ENCODE assay signal across 14 mouse cellular contexts in the genomic region with DNA sequence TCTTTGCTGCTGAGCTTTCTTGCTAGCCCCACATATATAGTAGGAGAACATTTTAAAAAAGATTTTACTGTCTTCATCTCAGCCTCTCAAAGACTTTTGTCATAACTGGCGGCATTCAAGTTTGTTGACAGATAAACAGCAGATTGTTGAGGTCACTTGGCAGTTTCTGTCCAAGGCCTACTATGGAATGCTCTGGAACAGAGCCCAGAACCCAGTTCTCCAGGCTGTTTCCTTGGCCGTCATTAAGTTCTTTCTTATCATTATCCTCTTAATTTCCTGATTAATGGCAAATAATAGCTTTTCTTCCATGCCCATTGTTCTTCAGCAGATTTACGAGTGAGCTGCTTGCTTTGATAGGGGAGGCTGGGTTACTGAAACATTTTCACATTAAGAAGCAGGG.
A peak's percentile ranks its signal among the peaks of the same experiment; 100 is the strongest.
DNase-seq lines count a peak whose midpoint lies in the region; ATAC-seq and TF ChIP-seq lines count a peak whose summit lies in the region.
"Had no signal": no experiment of that assay in that cellular context is flagged by ENCODE, and none has a peak within 500 bp of the region (broad histone marks: within the 10 kb centered on the region; RNA-seq: fewer than 3 reads in every experiment).

No protein-coding gene starts in this region.

- no peaks in the 10 kb centered on the region for H3K27me3 ChIP-seq in forebrain, embryonic 14.5 days (replicated peaks; ENCODE audit: control insufficient read depth, insufficient read depth, low read length)
- no peaks in the 10 kb centered on the region for H3K27me3 ChIP-seq in forebrain, embryonic 15.5 days
- H3K27me3 ChIP-seq in midbrain, postnatal 0 days (ENCODE audit: insufficient read depth, low read length), result no peaks in the 10 kb centered on the region
- H3K27me3 ChIP-seq in midbrain, embryonic 15.5 days (replicated peaks), result no peaks in the 10 kb centered on the region
- H3K27me3 ChIP-seq in heart, postnatal 0 days (ENCODE audit: control insufficient read depth, insufficient read depth, low read length), result no peaks in the 10 kb centered on the region
- H3K27me3 ChIP-seq: embryonic facial prominence, embryonic 12.5 days; forebrain, embryonic 12.5 days; limb, embryonic 15.5 days had no signal

- no peaks in the 10 kb centered on the region for H3K9me3 ChIP-seq in forebrain, embryonic 14.5 days (replicated peaks; ENCODE audit: control insufficient read depth, low read length)
- H3K9me3 ChIP-seq in forebrain, embryonic 15.5 days, result no peaks in the 10 kb centered on the region
- no peaks in the 10 kb centered on the region for H3K9me3 ChIP-seq in midbrain, postnatal 0 days (ENCODE audit: low read length)
- H3K9me3 ChIP-seq in midbrain, embryonic 15.5 days, result no peaks in the 10 kb centered on the region
- no peaks in the 10 kb centered on the region for H3K9me3 ChIP-seq in heart, postnatal 0 days (replicated peaks; ENCODE audit: control insufficient read depth, low read length)
- H3K9me3 ChIP-seq: embryonic facial prominence, embryonic 12.5 days; forebrain, embryonic 12.5 days; limb, embryonic 15.5 days had no signal

- H3K4me1 ChIP-seq in forebrain, embryonic 14.5 days (ENCODE audit: control insufficient read depth, insufficient read depth, low read length), result no peaks in the 10 kb centered on the region
- no peaks in the 10 kb centered on the region for H3K4me1 ChIP-seq in forebrain, embryonic 15.5 days
- no peaks in the 10 kb centered on the region for H3K4me1 ChIP-seq in midbrain, postnatal 0 days (ENCODE audit: insufficient read depth, low read length)
- no peaks in the 10 kb centered on the region for H3K4me1 ChIP-seq in midbrain, embryonic 15.5 days
- peaks cover 10% of the 10 kb centered on the region; the same call in 1 of the 2 replicates for H3K4me1 ChIP-seq in heart, postnatal 0 days (ENCODE audit: control insufficient read depth, insufficient read depth)
- H3K4me1 ChIP-seq: embryonic facial prominence, embryonic 12.5 days; forebrain, embryonic 12.5 days; limb, embryonic 15.5 days had no signal

- H3K27ac ChIP-seq in forebrain, embryonic 14.5 days (ENCODE audit: low read depth, low read length), result no peak overlapping the region
- H3K27ac ChIP-seq in forebrain, embryonic 15.5 days (replicated peaks), result no peak overlapping the region
- H3K27ac ChIP-seq in midbrain, postnatal 0 days (ENCODE audit: low read depth, low read length), result no peak overlapping the region
- no peak overlapping the region for H3K27ac ChIP-seq in midbrain, embryonic 15.5 days
- H3K27ac ChIP-seq in heart, postnatal 0 days (ENCODE audit: low read depth), result no peak overlapping the region
- H3K27ac ChIP-seq: embryonic facial prominence, embryonic 12.5 days; forebrain, embryonic 12.5 days; limb, embryonic 15.5 days had no signal

- no peak overlapping the region for H3K9ac ChIP-seq in forebrain, embryonic 14.5 days (ENCODE audit: low read length)
- H3K9ac ChIP-seq in forebrain, embryonic 15.5 days (replicated peaks), result no peak overlapping the region
- H3K9ac ChIP-seq in midbrain, postnatal 0 days (replicated peaks; ENCODE audit: low read length, poor library complexity, severe bottlenecking), result no peak overlapping the region
- H3K9ac ChIP-seq in midbrain, embryonic 15.5 days, result no peak overlapping the region
- H3K9ac ChIP-seq in heart, postnatal 0 days (replicated peaks; ENCODE audit: low read depth, low read length), result no peak overlapping the region
- H3K9ac ChIP-seq: embryonic facial prominence, embryonic 12.5 days; forebrain, embryonic 12.5 days; limb, embryonic 15.5 days had no signal

- WGBS in forebrain, embryonic 14.5 days, result 27% methylated on average over 3 of the region's 3 CpGs
- 24% methylated on average over 3 of the region's 3 CpGs for WGBS in forebrain, embryonic 15.5 days
- 67% methylated on average over 3 of the region's 3 CpGs for WGBS in midbrain, postnatal 0 days
- WGBS in midbrain, embryonic 15.5 days, result 69% methylated on average over 3 of the region's 3 CpGs
- WGBS in heart, postnatal 0 days, result 8% methylated on average over 3 of the region's 3 CpGs

- no peak overlapping the region for H3K4me3 ChIP-seq in forebrain, embryonic 14.5 days (ENCODE audit: low read depth, low read length)
- H3K4me3 ChIP-seq in forebrain, embryonic 15.5 days, result no peak overlapping the region
- no peak overlapping the region for H3K4me3 ChIP-seq in midbrain, postnatal 0 days (ENCODE audit: low read depth, low read length)
- no peak overlapping the region for H3K4me3 ChIP-seq in midbrain, embryonic 15.5 days
- no peak overlapping the region for H3K4me3 ChIP-seq in heart, postnatal 0 days (ENCODE audit: low read depth, low read length)
- H3K4me3 ChIP-seq: embryonic facial prominence, embryonic 12.5 days; forebrain, embryonic 12.5 days; limb, embryonic 15.5 days had no signal

- peak; percentile 41 for DNase-seq in forebrain, embryonic 14.5 days (ENCODE audit: low spot score)
- DNase-seq in midbrain, postnatal 0 days (ENCODE audit: low spot score), result peak; percentile 22
- peak; percentile 19 for DNase-seq in heart, postnatal 0 days (ENCODE audit: low spot score)
- DNase-seq in lung, postnatal 4 days, result peak; percentile 32 to 44
- DNase-seq in c-Kit-positive CD71-positive TER-119-positive erythroid progenitor cells, embryonic 14.5 days (ENCODE audit: low spot score), result no peak
- no peak for DNase-seq in testis, postnatal 14 days (ENCODE audit: low spot score)
- DNase-seq: gastrocnemius, postnatal 36 days; thymus, adult 18-20 months had no signal

- no peaks in the 10 kb centered on the region for H3K36me3 ChIP-seq in forebrain, embryonic 14.5 days (ENCODE audit: control insufficient read depth, insufficient read depth, low read length)
- no peaks in the 10 kb centered on the region for H3K36me3 ChIP-seq in forebrain, embryonic 15.5 days
- H3K36me3 ChIP-seq in midbrain, postnatal 0 days (ENCODE audit: insufficient read depth, low read length), result no peaks in the 10 kb centered on the region
- H3K36me3 ChIP-seq in midbrain, embryonic 15.5 days (replicated peaks), result no peaks in the 10 kb centered on the region
- no peaks in the 10 kb centered on the region for H3K36me3 ChIP-seq in heart, postnatal 0 days (replicated peaks; ENCODE audit: control insufficient read depth, insufficient read depth, low read length)
- H3K36me3 ChIP-seq: embryonic facial prominence, embryonic 12.5 days; forebrain, embryonic 12.5 days; limb, embryonic 15.5 days had no signal

- TF ChIP-seq EP300 in heart, postnatal 0 days (IDR thresholded peaks at IDR 0.05; ENCODE audit: low read depth), result no peak

- no peak for ATAC-seq in forebrain, embryonic 14.5 days
- no peak for ATAC-seq in forebrain, embryonic 15.5 days (replicated peaks)
- no peak for ATAC-seq in midbrain, postnatal 0 days (ENCODE audit: low FRiP score)
- no peak for ATAC-seq in midbrain, embryonic 15.5 days (replicated peaks)
- ATAC-seq in heart, postnatal 0 days (ENCODE audit: insufficient read depth, low read depth), result no peak
- ATAC-seq: hindbrain, embryonic 16.5 days had no signal

- H3K4me2 ChIP-seq in forebrain, embryonic 14.5 days (ENCODE audit: low read length), result no peak overlapping the region
- no peak overlapping the region for H3K4me2 ChIP-seq in forebrain, embryonic 15.5 days (replicated peaks)
- H3K4me2 ChIP-seq in midbrain, postnatal 0 days (ENCODE audit: low read depth, low read length, poor library complexity, severe bottlenecking), result no peak overlapping the region
- no peak overlapping the region for H3K4me2 ChIP-seq in midbrain, embryonic 15.5 days
- H3K4me2 ChIP-seq in heart, postnatal 0 days (ENCODE audit: low read depth, low read length), result no peak overlapping the region
- H3K4me2 ChIP-seq: embryonic facial prominence, embryonic 12.5 days; forebrain, embryonic 12.5 days; limb, embryonic 15.5 days had no signal

- TF ChIP-seq CTCF in midbrain, postnatal 0 days (IDR thresholded peaks at IDR 0.05), result no peak
- TF ChIP-seq CTCF in heart, postnatal 0 days (IDR thresholded peaks at IDR 0.05; ENCODE audit: low read depth), result no peak

Comparison
In these comparisons a context has a peak if more than half of its experiments do, and no peak if none do; other contexts are left out.
1. DNase-seq: peak in forebrain, embryonic 14.5 days (single experiment), midbrain, postnatal 0 days (single experiment), heart, postnatal 0 days (single experiment) and lung, postnatal 4 days (2 of 2); none in c-Kit-positive CD71-positive TER-119-positive erythroid progenitor cells, embryonic 14.5 days (single experiment) and testis, postnatal 14 days (single experiment).